Mouse (Mus musculus): Measurements from ENCODE around the gene Sema6d.

Gene Sema6d

GRCm38 (mm10) chr2:124554751-124555415 lies 465.1 kb downstream of the Sema6d start:
- no peak for DNase-seq (ENCODE audit: low spot score in 2 of 2)

- DNase-seq (ENCODE audit: low spot score in 2 of 2): no peak
Measured at GRCm38 (mm10) chr2:124556861-124557499, 467.2 kb downstream of the Sema6d start.

GRCm38 (mm10) chr2:124558021-124558420 lies 468.3 kb downstream of the Sema6d start:
- DNase-seq (ENCODE audit: low spot score in 2 of 2): no peak

GRCm38 (mm10) chr2:124561668-124562067 lies 471.9 kb downstream of the Sema6d start:
- no peak for DNase-seq (ENCODE audit: low spot score in 2 of 2)

GRCm38 (mm10) chr2:124562091-124562490 lies 472.3 kb downstream of the Sema6d start:
- DNase-seq (ENCODE audit: low spot score in 2 of 2): no peak

GRCm38 (mm10) chr2:124563759-124564158 lies 474.0 kb downstream of the Sema6d start:
- DNase-seq (ENCODE audit: low spot score in 2 of 2): no peak

- no peak for DNase-seq (ENCODE audit: low spot score in 2 of 2)
Measured at GRCm38 (mm10) chr2:124573734-124574133, 484.0 kb downstream of the Sema6d start.

- DNase-seq (ENCODE audit: low spot score in 2 of 2): no peak
Measured at GRCm38 (mm10) chr2:124576053-124576452, 486.3 kb downstream of the Sema6d start.

- no peak for DNase-seq (ENCODE audit: low spot score in 2 of 2)
Measured at GRCm38 (mm10) chr2:124583561-124583960, 493.8 kb downstream of the Sema6d start.

GRCm38 (mm10) chr2:124592750-124593149 lies 503.0 kb downstream of the Sema6d start:
- DNase-seq (ENCODE audit: low spot score in 2 of 2): no peak

GRCm38 (mm10) chr2:124599014-124599413 lies 509.2 kb downstream of the Sema6d start:
- DNase-seq (ENCODE audit: low spot score in 2 of 2): no peak

- DNase-seq (ENCODE audit: low spot score in 2 of 2): no peak
Measured at GRCm38 (mm10) chr2:124601702-124602378, 512.1 kb downstream of the Sema6d start.

GRCm38 (mm10) chr2:124602379-124602913 lies 512.7 kb downstream of the Sema6d start:
- no peak for DNase-seq (ENCODE audit: low spot score in 2 of 2)

- DNase-seq (ENCODE audit: low spot score in 2 of 2): no peak
Measured at GRCm38 (mm10) chr2:124605341-124605740, 515.6 kb downstream of the Sema6d start.

GRCm38 (mm10) chr2:124607986-124608385 lies 518.2 kb downstream of the Sema6d start:
- DNase-seq (ENCODE audit: low spot score in 2 of 2): no peak

GRCm38 (mm10) chr2:124608546-124608945 lies 518.8 kb downstream of the Sema6d start:
- no peak for DNase-seq (ENCODE audit: low spot score in 2 of 2)

- DNase-seq (ENCODE audit: low spot score in 2 of 2): no peak
Measured at GRCm38 (mm10) chr2:124609014-124609413, 519.2 kb downstream of the Sema6d start.

GRCm38 (mm10) chr2:124609711-124610585 lies 520.2 kb downstream of the Sema6d start:
- peak; percentile 51 to 73 for DNase-seq (ENCODE audit: low spot score in 2 of 2)

- DNase-seq (ENCODE audit: low spot score in 2 of 2): peak in 1 of 2 experiments; percentile 24
Measured at GRCm38 (mm10) chr2:124610586-124611105, 520.9 kb downstream of the Sema6d start.

- no peak for DNase-seq (ENCODE audit: low spot score in 2 of 2)
Measured at GRCm38 (mm10) chr2:124611226-124611625, 521.5 kb downstream of the Sema6d start.

- no peak for DNase-seq (ENCODE audit: low spot score in 2 of 2)
Measured at GRCm38 (mm10) chr2:124612276-124612675, 522.5 kb downstream of the Sema6d start.

Measured in left cerebral cortex, adult 9 months (tissue).